Mouse (Mus musculus): Measurements from ENCODE around the gene Plcb2. TPM values are rescaled to one million over a fixed set of nuclear protein-coding genes. Genes with fewer than 3 reads are reported as not detected.
A peak's percentile ranks its signal among the peaks of the same experiment; 100 is the strongest.

The Plcb2 gene
- polyA plus RNA-seq, 1 experiment from 2014 or later: 0.46 TPM

- Histone ChIP-seq H3K4me1 (peaks cover 59% of the 10 kb centered on the region), H3K36me3 (replicated peaks) (peaks cover 14% of the 10 kb centered on the region), H3K4me3 (peak overlapping the region; percentile 95), H3K27ac (peak overlapping the region; percentile 90), H3K9me3 (no peaks in the 10 kb centered on the region), H3K27me3 (ENCODE audit: poor library complexity, severe bottlenecking) (peaks cover 78% of the 10 kb centered on the region)
- peak; percentile 62 for DNase-seq (ENCODE audit: extremely low spot score, low spot score)
- WGBS: under 1% methylated on average over 113 of the region's 113 CpGs
Observed at GRCm38 (mm10) chr2:118745915-118746901, 18.0 kb upstream of the Plcb2 start.

GRCm38 (mm10) chr2:118745232-118745884, 17.1 kb upstream of the Plcb2 start, which contains the start of gene Inafm2:
Inafm2 (plus strand) TSS chr2:118745758.
- Histone ChIP-seq H3K4me3 (peak within 1 kb of the TSS; percentile 95), H3K9me3 (no peaks in the 10 kb centered on the region), H3K27me3 (ENCODE audit: poor library complexity, severe bottlenecking) (peaks cover 71% of the 10 kb centered on the region), H3K36me3 (replicated peaks) (peaks cover 13% of the 10 kb centered on the region), H3K27ac (peak within 1 kb of the TSS; percentile 90), H3K4me1 (peaks cover 57% of the 10 kb centered on the region)
- WGBS: 2% methylated on average over 57 of the region's 57 CpGs
- DNase-seq (ENCODE audit: extremely low spot score, low spot score): peak; percentile 90

- no peak for DNase-seq (ENCODE audit: extremely low spot score, low spot score)
- peak overlapping the region; percentile 95 for H3K4me3 ChIP-seq
Observed at GRCm38 (mm10) chr2:118744621-118745020, 16.4 kb upstream of the Plcb2 start.

GRCm38 (mm10) chr2:118743261-118743943, 15.2 kb upstream of the Plcb2 start:
- Histone ChIP-seq H3K4me1 (peaks cover 37% of the 10 kb centered on the region), H3K9me3 (no peaks in the 10 kb centered on the region), H3K27ac (no peak overlapping the region), H3K27me3 (ENCODE audit: poor library complexity, severe bottlenecking) (peaks cover 52% of the 10 kb centered on the region), H3K4me3 (no peak overlapping the region), H3K36me3 (replicated peaks) (no peaks in the 10 kb centered on the region)
- no peak for DNase-seq (ENCODE audit: extremely low spot score, low spot score)
- 32% methylated on average over 8 of the region's 8 CpGs for WGBS

More at GRCm38 (mm10) chr2:118744621-118745020, 16.4 kb upstream of the Plcb2 start:
- no peaks in the 10 kb centered on the region for H3K9me3 ChIP-seq
- peaks cover 50% of the 10 kb centered on the region for H3K4me1 ChIP-seq
- H3K27me3 ChIP-seq (ENCODE audit: poor library complexity, severe bottlenecking): peaks cover 64% of the 10 kb centered on the region
- no peak overlapping the region for H3K27ac ChIP-seq
- 4% methylated on average over 7 of the region's 7 CpGs for WGBS
- peaks cover 10% of the 10 kb centered on the region; the same call in 1 of the 2 replicates for H3K36me3 ChIP-seq (replicated peaks)

- Histone ChIP-seq H3K27ac (no peak overlapping the region), H3K36me3 (replicated peaks) (no peaks in the 10 kb centered on the region), H3K9me3 (no peaks in the 10 kb centered on the region), H3K4me1 (peaks cover 15% of the 10 kb centered on the region), H3K27me3 (ENCODE audit: poor library complexity, severe bottlenecking) (peaks cover 39% of the 10 kb centered on the region), H3K4me3 (no peak overlapping the region)
- 79% methylated on average over 9 of the region's 9 CpGs for WGBS
- no peak for DNase-seq (ENCODE audit: extremely low spot score, low spot score)
Observed at GRCm38 (mm10) chr2:118741183-118741582, 12.9 kb upstream of the Plcb2 start.

GRCm38 (mm10) chr2:118740341-118740740, 12.1 kb upstream of the Plcb2 start:
- no peak overlapping the region for H3K27ac ChIP-seq
- H3K27me3 ChIP-seq (ENCODE audit: poor library complexity, severe bottlenecking): peaks cover 43% of the 10 kb centered on the region
- no peak for DNase-seq (ENCODE audit: extremely low spot score, low spot score)
- no peak overlapping the region for H3K4me3 ChIP-seq
- WGBS: 78% methylated on average over 3 of the region's 3 CpGs
- no peaks in the 10 kb centered on the region for H3K36me3 ChIP-seq (replicated peaks)
- peaks cover 11% of the 10 kb centered on the region for H3K4me1 ChIP-seq
- no peaks in the 10 kb centered on the region for H3K9me3 ChIP-seq

- DNase-seq (ENCODE audit: extremely low spot score, low spot score): no peak
- WGBS: 64% methylated on average over 5 of the region's 5 CpGs
- Histone ChIP-seq H3K36me3 (replicated peaks) (no peaks in the 10 kb centered on the region), H3K4me1 (peaks cover 14% of the 10 kb centered on the region), H3K27ac (no peak overlapping the region), H3K4me3 (no peak overlapping the region), H3K27me3 (ENCODE audit: poor library complexity, severe bottlenecking) (peaks cover 64% of the 10 kb centered on the region), H3K9me3 (no peaks in the 10 kb centered on the region)
Observed at GRCm38 (mm10) chr2:118733341-118733740, 5.1 kb upstream of the Plcb2 start.

GRCm38 (mm10) chr2:118731981-118732380, 3.7 kb upstream of the Plcb2 start:
- peaks cover 18% of the 10 kb centered on the region for H3K4me1 ChIP-seq
- no peak overlapping the region for H3K27ac ChIP-seq
- H3K4me3 ChIP-seq: no peak overlapping the region
- H3K9me3 ChIP-seq: no peaks in the 10 kb centered on the region
- H3K27me3 ChIP-seq (ENCODE audit: poor library complexity, severe bottlenecking): peaks cover 77% of the 10 kb centered on the region
- no peak for DNase-seq (ENCODE audit: extremely low spot score, low spot score)
- H3K36me3 ChIP-seq (replicated peaks): no peaks in the 10 kb centered on the region
- 87% methylated on average over 5 of the region's 5 CpGs for WGBS

GRCm38 (mm10) chr2:118730622-118730915, 2.3 kb upstream of the Plcb2 start:
- H3K4me1 ChIP-seq: peaks cover 18% of the 10 kb centered on the region
- H3K27ac ChIP-seq: no peak overlapping the region
- no peak overlapping the region for H3K4me3 ChIP-seq
- H3K27me3 ChIP-seq (ENCODE audit: poor library complexity, severe bottlenecking): peaks cover 85% of the 10 kb centered on the region
- H3K9me3 ChIP-seq: no peaks in the 10 kb centered on the region
- WGBS: 2% methylated on average over 3 of the region's 3 CpGs
- H3K36me3 ChIP-seq (replicated peaks): no peaks in the 10 kb centered on the region
- no peak for DNase-seq (ENCODE audit: extremely low spot score, low spot score)

- Histone ChIP-seq H3K27me3 (ENCODE audit: poor library complexity, severe bottlenecking) (peaks cover 85% of the 10 kb centered on the region), H3K4me1 (peaks cover 18% of the 10 kb centered on the region), H3K36me3 (replicated peaks) (no peaks in the 10 kb centered on the region), H3K9me3 (no peaks in the 10 kb centered on the region), H3K4me3 (no peak overlapping the region), H3K27ac (no peak overlapping the region)
- 24% methylated on average over 8 of the region's 8 CpGs for WGBS
- no peak for DNase-seq (ENCODE audit: extremely low spot score, low spot score)
Observed at GRCm38 (mm10) chr2:118729816-118730621, 1.8 kb upstream of the Plcb2 start.

GRCm38 (mm10) chr2:118729194-118729593, 956 bp upstream of the Plcb2 start:
- DNase-seq (ENCODE audit: extremely low spot score, low spot score): no peak
- Histone ChIP-seq H3K36me3 (replicated peaks) (no peaks in the 10 kb centered on the region), H3K27me3 (ENCODE audit: poor library complexity, severe bottlenecking) (peaks cover 91% of the 10 kb centered on the region), H3K27ac (no peak overlapping the region), H3K4me3 (no peak overlapping the region), H3K4me1 (peaks cover 18% of the 10 kb centered on the region), H3K9me3 (no peaks in the 10 kb centered on the region)
- 51% methylated on average over 4 of the region's 4 CpGs for WGBS

- no peaks in the 10 kb centered on the region for H3K36me3 ChIP-seq (replicated peaks)
- peaks cover 19% of the 10 kb centered on the region for H3K4me1 ChIP-seq
- DNase-seq (ENCODE audit: extremely low spot score, low spot score): no peak
- WGBS: 25% methylated on average over 9 of the region's 9 CpGs
- H3K27me3 ChIP-seq (ENCODE audit: poor library complexity, severe bottlenecking): peaks cover 91% of the 10 kb centered on the region
- H3K27ac ChIP-seq: no peak overlapping the region
- H3K9me3 ChIP-seq: no peaks in the 10 kb centered on the region
- H3K4me3 ChIP-seq: no peak overlapping the region
Observed at GRCm38 (mm10) chr2:118727911-118728310, 327 bp downstream of the Plcb2 start.
